Comparison of ENCODE assay signal across 8 mouse cellular contexts in the genomic region with DNA sequence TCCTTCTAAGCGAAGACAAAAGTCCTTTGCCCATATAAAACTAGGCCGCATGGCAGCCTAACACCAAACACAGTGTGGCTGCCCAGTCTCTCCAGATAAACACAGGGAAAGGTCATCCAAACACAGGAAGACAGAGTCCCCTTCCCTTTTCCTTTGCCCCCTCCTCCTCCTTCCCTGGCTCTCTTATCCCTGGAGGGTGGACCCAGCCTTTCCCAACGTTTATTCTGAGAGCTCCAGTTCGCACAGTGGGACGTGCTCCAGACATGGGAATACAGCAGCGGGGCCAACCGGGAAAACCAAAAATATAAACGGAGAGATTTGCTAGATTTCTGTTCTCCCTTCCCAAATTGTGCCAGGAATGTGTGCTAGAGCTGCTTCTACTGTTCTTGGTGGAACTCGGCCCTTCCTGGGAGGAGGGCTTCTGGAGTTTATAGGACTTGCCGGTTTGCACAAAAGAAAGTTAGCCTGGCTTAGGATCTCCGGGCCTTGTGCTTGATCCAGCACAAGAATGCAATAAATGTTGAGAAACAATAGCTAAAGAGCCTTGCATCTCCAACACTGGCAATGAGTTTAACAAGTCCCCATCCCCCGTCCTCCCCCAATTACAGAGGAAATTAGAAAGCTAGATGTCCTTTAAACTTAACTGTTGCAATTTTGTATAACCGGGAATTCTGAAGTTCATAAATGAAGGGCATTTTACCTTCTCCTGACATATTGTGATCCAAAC. TPM values are rescaled to one million over a fixed set of nuclear protein-coding genes. Genes with fewer than 3 reads are reported as not detected.
DNase-seq lines count a peak whose midpoint lies in the region; ATAC-seq lines count a peak whose summit lies in the region.

No protein-coding gene starts in this region.

- no peaks in the 10 kb centered on the region for H3K4me1 ChIP-seq in forebrain, embryonic 12.5 days
- H3K4me1 ChIP-seq in forebrain, embryonic 11.5 days (replicated peaks; ENCODE audit: control insufficient read depth, insufficient read depth, low read length): no peaks in the 10 kb centered on the region
- H3K4me1 ChIP-seq in embryonic facial prominence, embryonic 13.5 days: peaks cover 5% of the 10 kb centered on the region; the same call in 1 of the 2 replicates
- no peaks in the 10 kb centered on the region for H3K4me1 ChIP-seq in hindbrain, embryonic 16.5 days (ENCODE audit: control insufficient read depth, insufficient read depth, low read depth, low read length)

- no peak for ATAC-seq in forebrain, embryonic 12.5 days (ENCODE audit: low FRiP score)
- no peak for ATAC-seq in forebrain, embryonic 11.5 days (replicated peaks; ENCODE audit: low FRiP score)
- no peak for ATAC-seq in embryonic facial prominence, embryonic 13.5 days (ENCODE audit: insufficient number of reproducible peaks, insufficient read depth, low FRiP score, low TSS enrichment, low read depth)
- ATAC-seq in hindbrain, embryonic 16.5 days: no peak
- ATAC-seq in cerebellum, adult (ENCODE audit: insufficient number of reproducible peaks, low FRiP score, low TSS enrichment): no peak

- no peaks in the 10 kb centered on the region for H3K27me3 ChIP-seq in forebrain, embryonic 12.5 days
- no peaks in the 10 kb centered on the region for H3K27me3 ChIP-seq in forebrain, embryonic 11.5 days (ENCODE audit: control insufficient read depth, insufficient read depth, low read length)
- no peaks in the 10 kb centered on the region for H3K27me3 ChIP-seq in embryonic facial prominence, embryonic 13.5 days
- H3K27me3 ChIP-seq in hindbrain, embryonic 16.5 days (replicated peaks; ENCODE audit: control insufficient read depth, insufficient read depth, low read length): no peaks in the 10 kb centered on the region

- no peak overlapping the region for H3K9ac ChIP-seq in forebrain, embryonic 12.5 days
- no peak overlapping the region for H3K9ac ChIP-seq in forebrain, embryonic 11.5 days (ENCODE audit: low read length)
- H3K9ac ChIP-seq in embryonic facial prominence, embryonic 13.5 days: no peak overlapping the region
- H3K9ac ChIP-seq in hindbrain, embryonic 16.5 days (ENCODE audit: low read depth, low read length): no peak overlapping the region

- no peak overlapping the region for H3K4me3 ChIP-seq in forebrain, embryonic 12.5 days (replicated peaks)
- no peak overlapping the region for H3K4me3 ChIP-seq in forebrain, embryonic 11.5 days (ENCODE audit: low read depth, low read length)
- no peak overlapping the region for H3K4me3 ChIP-seq in embryonic facial prominence, embryonic 13.5 days
- H3K4me3 ChIP-seq in hindbrain, embryonic 16.5 days (ENCODE audit: low read length): no peak overlapping the region

- no peaks in the 10 kb centered on the region for H3K9me3 ChIP-seq in forebrain, embryonic 12.5 days
- no peaks in the 10 kb centered on the region for H3K9me3 ChIP-seq in forebrain, embryonic 11.5 days (ENCODE audit: control insufficient read depth, low read length)
- no peaks in the 10 kb centered on the region for H3K9me3 ChIP-seq in embryonic facial prominence, embryonic 13.5 days
- H3K9me3 ChIP-seq in hindbrain, embryonic 16.5 days (ENCODE audit: control insufficient read depth, low read length): no peaks in the 10 kb centered on the region

- H3K36me3 ChIP-seq in forebrain, embryonic 12.5 days (replicated peaks): no peaks in the 10 kb centered on the region
- H3K36me3 ChIP-seq in forebrain, embryonic 11.5 days (ENCODE audit: control insufficient read depth, insufficient read depth, low read length): no peaks in the 10 kb centered on the region
- H3K36me3 ChIP-seq in embryonic facial prominence, embryonic 13.5 days: no peaks in the 10 kb centered on the region
- no peaks in the 10 kb centered on the region for H3K36me3 ChIP-seq in hindbrain, embryonic 16.5 days (ENCODE audit: control insufficient read depth, insufficient read depth, low read length)

- DNase-seq in forebrain, embryonic 11.5 days (ENCODE audit: low spot score): no peak
- peak; percentile 77 to 87 for DNase-seq in lung, adult 18-20 months
- no peak for DNase-seq in right cerebral cortex, adult 18-20 months
- no peak for DNase-seq in right cerebral cortex, postnatal 25 days

- 62% methylated on average over 13 of the region's 13 CpGs for WGBS in forebrain, embryonic 12.5 days
- 71% methylated on average over 13 of the region's 13 CpGs for WGBS in forebrain, embryonic 11.5 days
- WGBS in embryonic facial prominence, embryonic 13.5 days: 61% methylated on average over 13 of the region's 13 CpGs
- 66% methylated on average over 13 of the region's 13 CpGs for WGBS in hindbrain, embryonic 16.5 days

- peak overlapping the region; percentile 42; the same call in 1 of the 2 replicates for H3K27ac ChIP-seq in forebrain, embryonic 12.5 days
- no peak overlapping the region for H3K27ac ChIP-seq in forebrain, embryonic 11.5 days (ENCODE audit: low read depth, low read length)
- peak overlapping the region; percentile 33; the same call in 1 of the 2 replicates for H3K27ac ChIP-seq in embryonic facial prominence, embryonic 13.5 days
- H3K27ac ChIP-seq in hindbrain, embryonic 16.5 days (ENCODE audit: low read depth, low read length): peak overlapping the region; percentile 20; the same call in 1 of the 2 replicates

- H3K4me2 ChIP-seq in forebrain, embryonic 12.5 days: no peak overlapping the region
- H3K4me2 ChIP-seq in forebrain, embryonic 11.5 days (ENCODE audit: low read depth, low read length, severe bottlenecking): no peak overlapping the region
- no peak overlapping the region for H3K4me2 ChIP-seq in embryonic facial prominence, embryonic 13.5 days
- H3K4me2 ChIP-seq in hindbrain, embryonic 16.5 days (ENCODE audit: low read length): no peak overlapping the region

RNA-seq across cellular contexts. Expression of a gene that starts 37.7 kb away (rescaled TPM):
- polyA plus RNA-seq in forebrain, embryonic 12.5 days (2016; fragmentation: Nextera tagmentation; extraction: Ambion mirVana): 21.1 and 25.1 TPM in 2 replicates
- 31.0 and 35.0 TPM in 2 replicates for polyA plus RNA-seq in forebrain, embryonic 11.5 days (2014; fragmentation: Nextera tagmentation; extraction: Ambion mirVana)
- polyA plus RNA-seq in embryonic facial prominence, embryonic 13.5 days (2015; fragmentation: Nextera tagmentation; extraction: Ambion mirVana): 44.2 and 49.3 TPM in 2 replicates
- 15.4 and 22.1 TPM in 2 replicates for polyA plus RNA-seq in hindbrain, embryonic 16.5 days (2015; fragmentation: Nextera tagmentation; extraction: Ambion mirVana)

Comparison
In these comparisons a context has a peak if more than half of its experiments do, and no peak if none do; other contexts are left out.
1. DNase-seq: peak in lung, adult 18-20 months (2 of 2); none in forebrain, embryonic 11.5 days (single experiment), right cerebral cortex, adult 18-20 months (single experiment) and right cerebral cortex, postnatal 25 days (single experiment).